Mouse (Mus musculus): Measurements from ENCODE around the gene Gm11555. TPM values are rescaled to one million over a fixed set of nuclear protein-coding genes. Genes with fewer than 3 reads are reported as not detected.
"Not testable (repeated sequence)": the region's sequence is repeated elsewhere in the genome, so short reads cannot be mapped to it uniquely, and the experiment has no call there.

Gene Gm11555
- polyA plus RNA-seq, 1 experiment from 2014 or later: not detected

DNA sequence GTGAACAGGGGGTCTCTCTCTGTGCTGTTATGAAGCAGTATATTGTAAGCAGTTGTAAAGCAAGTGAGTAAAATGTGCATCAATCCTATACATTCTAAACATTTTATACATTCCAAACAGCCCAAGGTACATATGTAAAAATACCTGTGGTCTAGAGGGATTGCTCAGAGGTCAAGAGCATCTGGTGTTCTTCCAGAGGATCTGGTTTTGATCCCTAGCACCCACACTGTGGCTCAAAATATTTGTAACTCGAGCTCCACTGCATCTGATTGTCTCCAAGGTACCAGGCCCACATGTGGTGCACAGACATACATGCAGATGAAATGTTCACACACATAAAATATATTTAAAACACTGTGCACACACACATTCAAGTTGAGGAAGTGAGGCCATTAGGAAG is 9.1 kb downstream of the Gm11555 start:
- peaks cover 2% of the 10 kb centered on the region; the same call in 1 of the 2 replicates for H3K4me1 ChIP-seq (replicated peaks)
- H3K9ac ChIP-seq (replicated peaks): no peak overlapping the region
- 15% methylated on average over 1 of the region's 1 CpGs for WGBS
- H3K27ac ChIP-seq: no peak overlapping the region
- no peaks in the 10 kb centered on the region for H3K36me3 ChIP-seq
- H3K9me3 ChIP-seq: no peaks in the 10 kb centered on the region
- ATAC-seq (ENCODE audit: insufficient number of reproducible peaks, insufficient read depth, low FRiP score, low TSS enrichment, low read depth): no peak
- H3K4me2 ChIP-seq: no peak overlapping the region
- H3K4me3 ChIP-seq (replicated peaks): no peak overlapping the region
- peaks cover 3% of the 10 kb centered on the region for H3K27me3 ChIP-seq

DNA sequence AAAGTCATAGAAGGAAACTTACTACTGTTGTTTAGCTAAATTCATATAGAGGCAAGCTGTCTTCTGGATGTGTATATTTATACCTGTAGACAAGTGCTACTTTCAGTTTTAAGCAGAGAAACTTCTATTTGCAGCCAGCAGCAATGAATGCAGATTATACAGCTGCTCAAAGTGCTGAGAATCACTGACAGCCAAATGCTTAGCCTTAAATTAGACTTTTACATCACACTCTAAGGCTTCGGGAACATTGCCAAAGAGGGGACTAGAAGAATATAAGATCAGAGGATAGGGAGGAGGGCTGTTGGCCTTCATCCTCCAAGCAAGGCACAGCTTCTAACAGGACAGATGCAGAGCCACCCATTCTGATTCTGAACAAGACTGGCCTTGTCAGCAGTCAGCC is 12.9 kb downstream of the Gm11555 start:
- no peak for ATAC-seq (ENCODE audit: insufficient number of reproducible peaks, insufficient read depth, low FRiP score, low TSS enrichment, low read depth)
- no peak overlapping the region for H3K4me2 ChIP-seq
- WGBS: 68% methylated on average over 1 of the region's 1 CpGs

DNA sequence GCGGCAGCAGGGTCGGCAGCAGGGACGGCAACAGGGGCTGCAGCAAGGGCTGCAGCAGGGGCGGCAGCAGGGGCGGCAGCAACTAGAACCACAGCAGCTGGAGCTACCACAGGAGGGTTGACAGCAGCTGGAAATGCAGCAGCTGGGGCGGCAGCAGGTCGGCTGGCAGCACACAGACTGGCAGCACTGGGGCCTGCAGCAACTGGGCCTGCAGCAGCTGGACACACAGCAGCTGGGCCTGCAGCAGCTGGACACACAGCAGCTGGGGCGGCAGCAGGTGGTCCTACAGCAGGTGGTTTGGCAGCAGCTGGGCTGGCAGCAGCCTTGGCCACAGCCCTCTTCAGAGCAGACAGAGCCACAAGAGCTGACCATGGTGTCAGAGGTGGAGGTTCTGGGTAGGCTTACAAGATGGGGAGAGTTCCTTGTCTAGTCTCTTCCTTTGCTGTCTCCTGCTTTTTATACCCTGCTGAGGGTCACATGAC is 15.3 kb downstream of the Gm11555 start, which contains the start of gene Krtap4-2:
TSS of gene Krtap4-2 (minus strand) at position 432 of the 482 bp plus-strand sequence.
- no peak within 1 kb of the TSS for H3K27ac ChIP-seq
- 39% methylated on average over 8 of the region's 8 CpGs for WGBS

More for the DNA sequence above, 12.9 kb downstream of the Gm11555 start:
- H3K9ac ChIP-seq (replicated peaks): no peak overlapping the region
- no peak overlapping the region for H3K27ac ChIP-seq
- peaks cover 2% of the 10 kb centered on the region; the same call in 1 of the 2 replicates for H3K4me1 ChIP-seq (replicated peaks)
- H3K36me3 ChIP-seq: no peaks in the 10 kb centered on the region
- H3K27me3 ChIP-seq: peaks cover 7% of the 10 kb centered on the region; the same call in 1 of the 2 replicates
- H3K9me3 ChIP-seq: no peaks in the 10 kb centered on the region
- H3K4me3 ChIP-seq (replicated peaks): no peak overlapping the region

DNA sequence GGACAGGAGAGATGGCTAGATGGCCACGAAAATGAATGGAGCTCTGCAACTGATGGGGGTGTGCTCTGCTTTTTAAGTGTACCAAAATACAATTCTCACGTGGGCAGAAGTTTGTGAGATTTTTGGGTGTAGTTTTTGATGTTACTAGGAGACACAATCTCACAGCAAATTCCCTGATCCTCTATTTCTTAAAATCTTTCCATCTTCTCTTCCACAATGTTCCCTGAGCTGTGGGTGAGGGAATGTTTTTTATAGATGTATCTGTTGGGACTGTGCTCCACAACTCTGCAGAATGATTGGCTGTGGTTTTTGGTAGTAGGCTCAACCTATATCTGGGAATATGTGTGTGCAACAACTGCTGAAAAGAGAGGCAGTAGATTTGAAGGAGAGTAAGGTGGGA is 16.7 kb downstream of the Gm11555 start:
- ATAC-seq (ENCODE audit: insufficient number of reproducible peaks, insufficient read depth, low FRiP score, low TSS enrichment, low read depth): no peak
- H3K4me1 ChIP-seq (replicated peaks): no peaks in the 10 kb centered on the region
- no peak overlapping the region for H3K4me3 ChIP-seq (replicated peaks)
- peaks cover 7% of the 10 kb centered on the region; the same call in 1 of the 2 replicates for H3K27me3 ChIP-seq
- H3K4me2 ChIP-seq: no peak overlapping the region
- H3K27ac ChIP-seq: no peak overlapping the region
- no peak overlapping the region for H3K9ac ChIP-seq (replicated peaks)
- 63% methylated on average over 2 of the region's 2 CpGs for WGBS
- no peaks in the 10 kb centered on the region for H3K9me3 ChIP-seq
- H3K36me3 ChIP-seq: no peaks in the 10 kb centered on the region

More for the DNA sequence above, 15.3 kb downstream of the Gm11555 start, which contains the start of gene Krtap4-2:
- ATAC-seq (ENCODE audit: insufficient number of reproducible peaks, insufficient read depth, low FRiP score, low TSS enrichment, low read depth): no peak
- Histone ChIP-seq H3K4me1 (replicated peaks) (no peaks in the 10 kb centered on the region), H3K36me3 (no peaks in the 10 kb centered on the region), H3K27me3 (peaks cover 7% of the 10 kb centered on the region; the same call in 1 of the 2 replicates), H3K4me3 (replicated peaks) (no peak within 1 kb of the TSS), H3K9ac (replicated peaks) (no peak within 1 kb of the TSS), H3K4me2 (no peak within 1 kb of the TSS), H3K9me3 (no peaks in the 10 kb centered on the region)

DNA sequence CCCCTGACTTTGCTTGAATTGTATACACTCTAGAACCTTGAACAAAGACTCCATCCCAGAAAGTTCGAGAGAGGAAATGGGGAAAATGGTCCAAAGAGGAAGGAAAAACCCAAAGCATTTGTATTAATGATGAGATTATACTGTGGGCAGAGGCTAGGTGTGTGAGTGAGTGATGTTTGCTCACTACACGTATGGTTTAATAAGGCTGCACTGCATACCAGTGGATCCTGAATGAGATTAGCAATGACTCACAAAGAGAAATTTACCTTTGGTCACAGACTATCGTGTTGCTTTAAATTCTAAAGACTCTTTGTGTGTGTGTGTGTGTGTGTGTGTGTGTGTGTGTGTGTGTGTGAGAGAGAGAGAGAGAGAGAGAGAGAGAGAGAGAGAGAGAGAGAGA is 19.1 kb downstream of the Gm11555 start:
- no peak overlapping the region for H3K9ac ChIP-seq (replicated peaks)
- ATAC-seq (ENCODE audit: insufficient number of reproducible peaks, insufficient read depth, low FRiP score, low TSS enrichment, low read depth): no peak
- 75% methylated on average over 3 of the region's 3 CpGs for WGBS
- H3K4me1 ChIP-seq (replicated peaks): no peaks in the 10 kb centered on the region
- H3K4me3 ChIP-seq (replicated peaks): no peak overlapping the region
- no peaks in the 10 kb centered on the region for H3K9me3 ChIP-seq
- no peak overlapping the region for H3K4me2 ChIP-seq
- H3K27me3 ChIP-seq: 0 out of 2 replicates have a peak, but pooled peaks cover 7% of the 10 kb centered on the region
- H3K36me3 ChIP-seq: no peaks in the 10 kb centered on the region
- no peak overlapping the region for H3K27ac ChIP-seq

DNA sequence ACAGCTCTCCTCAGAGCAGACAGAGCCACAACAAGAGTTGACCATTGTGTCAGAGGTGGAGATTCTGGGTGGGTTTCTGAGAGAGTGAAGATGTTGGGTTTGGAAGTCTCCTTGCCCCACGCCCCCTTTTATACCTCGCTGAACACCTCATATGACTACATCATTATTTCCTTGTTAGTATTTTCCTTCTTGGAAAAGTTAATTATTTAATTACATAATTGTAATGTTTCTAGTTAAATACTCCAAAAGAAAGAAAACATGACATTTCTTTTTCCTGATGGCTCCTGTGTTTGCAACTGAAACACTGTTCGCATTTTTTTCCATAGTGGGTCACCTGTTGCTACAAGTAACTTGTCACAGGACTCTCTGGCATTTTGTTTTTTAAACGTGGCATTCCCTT is 21.9 kb downstream of the Gm11555 start, which contains the start of gene Krtap4-1:
TSS of gene Krtap4-1 (minus strand) at position 101 of the 400 bp plus-strand sequence.
- Histone ChIP-seq H3K36me3 (no peaks in the 10 kb centered on the region), H3K27ac (no peak within 1 kb of the TSS), H3K4me3 (replicated peaks) (no peak within 1 kb of the TSS), H3K27me3 (no peaks in the 10 kb centered on the region), H3K4me1 (replicated peaks) (no peaks in the 10 kb centered on the region), H3K4me2 (no peak within 1 kb of the TSS), H3K9me3 (no peaks in the 10 kb centered on the region), H3K9ac (replicated peaks) (no peak within 1 kb of the TSS)
- WGBS: 82% methylated on average over 4 of the region's 4 CpGs
- no peak for ATAC-seq (ENCODE audit: insufficient number of reproducible peaks, insufficient read depth, low FRiP score, low TSS enrichment, low read depth)

DNA sequence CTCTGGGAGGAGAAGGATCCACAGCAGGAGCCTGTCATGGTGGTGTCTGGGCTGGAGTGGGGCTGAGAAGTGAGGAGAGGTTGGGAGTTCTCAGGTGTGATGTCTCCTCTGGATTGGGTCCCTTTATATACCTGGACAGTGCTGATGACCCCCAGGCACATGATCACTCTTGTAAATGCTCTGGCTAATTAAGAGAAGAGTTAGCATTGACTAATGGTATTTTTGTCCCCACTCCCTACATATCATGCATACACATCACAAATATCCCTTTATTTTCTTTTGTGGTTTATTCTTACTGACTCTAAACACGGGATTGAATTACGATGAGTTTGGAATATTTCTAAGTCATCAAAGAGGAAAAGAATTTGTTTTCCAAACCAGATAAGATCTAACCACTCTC is 29.7 kb downstream of the Gm11555 start, which contains the start of gene Gm11562:
TSS of gene Gm11562 (minus strand) at position 101 of the 400 bp plus-strand sequence.
- H3K9me3 ChIP-seq: no peaks in the 10 kb centered on the region
- no peaks in the 10 kb centered on the region for H3K4me1 ChIP-seq (replicated peaks)
- no peak within 1 kb of the TSS for H3K4me3 ChIP-seq (replicated peaks)
- H3K4me2 ChIP-seq: no peak within 1 kb of the TSS
- no peak for ATAC-seq (ENCODE audit: insufficient number of reproducible peaks, insufficient read depth, low FRiP score, low TSS enrichment, low read depth)
- no peaks in the 10 kb centered on the region for H3K27me3 ChIP-seq
- H3K27ac ChIP-seq: no peak within 1 kb of the TSS
- no peak within 1 kb of the TSS for H3K9ac ChIP-seq (replicated peaks)
- WGBS: 87% methylated on average over 2 of the region's 2 CpGs
- no peaks in the 10 kb centered on the region for H3K36me3 ChIP-seq

DNA sequence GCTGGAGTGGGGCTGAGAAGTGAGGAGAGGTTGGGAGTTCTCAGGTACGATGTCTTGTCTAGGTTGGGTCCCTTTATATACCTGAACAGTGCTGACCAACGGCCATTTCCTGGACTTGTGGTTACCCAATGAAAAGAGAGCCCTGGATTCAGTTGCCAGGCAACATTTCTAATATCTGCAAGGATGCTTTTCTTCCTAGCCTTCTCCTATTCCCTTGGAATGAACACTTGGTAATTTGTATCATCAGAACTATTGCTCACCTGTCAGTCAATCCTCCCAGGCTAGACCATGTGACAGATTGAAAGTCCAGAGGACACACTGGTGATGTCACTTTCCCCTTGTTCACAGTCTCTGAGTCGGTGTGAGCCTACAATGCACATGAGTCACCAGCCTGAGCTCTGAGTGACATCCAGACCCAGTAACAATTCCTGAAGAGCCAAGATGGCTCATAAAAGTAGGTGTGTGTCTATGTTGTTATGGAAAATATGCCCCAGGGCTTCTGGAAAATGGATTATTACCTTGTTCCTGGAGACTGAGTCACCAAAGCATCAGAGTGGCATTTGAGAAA is 35.2 kb downstream of the Gm11555 start, which contains the start of gene Krtap2-4:
TSS of gene Krtap2-4 (minus strand) at position 51 of the 568 bp plus-strand sequence.
- ATAC-seq (ENCODE audit: insufficient number of reproducible peaks, insufficient read depth, low FRiP score, low TSS enrichment, low read depth): no peak
- Histone ChIP-seq H3K27ac (no peak within 1 kb of the TSS), H3K4me1 (replicated peaks) (no peaks in the 10 kb centered on the region), H3K4me2 (no peak within 1 kb of the TSS), H3K27me3 (no peaks in the 10 kb centered on the region), H3K36me3 (no peaks in the 10 kb centered on the region), H3K4me3 (replicated peaks) (no peak within 1 kb of the TSS), H3K9ac (replicated peaks) (no peak within 1 kb of the TSS), H3K9me3 (no peaks in the 10 kb centered on the region)
- WGBS: 63% methylated on average over 3 of the region's 3 CpGs

DNA sequence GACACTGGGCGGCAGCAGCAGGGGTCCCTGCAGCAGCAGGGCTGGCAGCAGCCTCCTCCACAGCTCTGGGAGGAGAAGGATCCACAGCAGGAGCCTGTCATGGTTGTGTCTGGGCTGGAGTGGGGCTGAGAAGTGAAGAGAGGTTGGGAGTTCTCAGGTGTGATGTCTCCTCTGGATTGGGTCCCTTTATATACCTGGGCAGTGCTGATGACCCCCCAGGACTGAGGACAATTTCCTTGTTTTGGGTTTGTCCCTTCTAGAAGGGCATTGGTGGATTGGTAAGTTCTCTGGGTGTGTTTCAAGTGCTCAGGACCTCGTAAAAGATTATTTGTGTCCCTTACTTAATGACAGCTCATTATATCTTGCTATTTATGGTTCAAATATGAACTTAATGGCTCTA is 39.9 kb downstream of the Gm11555 start, which contains the start of gene Gm11937:
TSS of gene Gm11937 (minus strand) at position 101 of the 400 bp plus-strand sequence.
- 47% methylated on average over 1 of the region's 2 CpGs for WGBS
- not testable (repeated sequence) for H3K4me1 ChIP-seq (replicated peaks); H3K4me2 ChIP-seq; H3K9me3 ChIP-seq; H3K4me3 ChIP-seq (replicated peaks); H3K27ac ChIP-seq; H3K27me3 ChIP-seq; H3K9ac ChIP-seq (replicated peaks); H3K36me3 ChIP-seq; ATAC-seq (ENCODE audit: insufficient number of reproducible peaks, insufficient read depth, low FRiP score, low TSS enrichment, low read depth)

DNA sequence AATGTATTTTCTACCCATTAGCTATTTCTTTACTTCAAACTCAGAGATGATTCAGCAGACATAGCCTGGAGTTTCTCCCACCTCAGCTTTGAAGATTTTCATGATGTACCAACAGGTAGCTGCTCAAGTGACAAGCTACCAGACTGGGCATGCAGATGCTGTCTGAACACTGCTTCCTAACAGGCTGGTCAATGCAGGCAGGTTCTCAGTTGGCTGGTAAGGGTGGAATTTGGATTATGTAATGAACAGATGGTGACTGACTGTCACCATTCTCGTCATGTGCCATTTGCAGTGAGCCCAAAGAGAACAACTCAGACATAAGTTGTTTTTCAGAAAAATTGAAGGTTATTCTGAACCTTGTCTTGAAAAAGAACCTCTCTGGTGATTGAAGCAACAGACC is 40.9 kb downstream of the Gm11555 start:
- H3K9me3 ChIP-seq: no peaks in the 10 kb centered on the region
- no peak overlapping the region for H3K4me3 ChIP-seq (replicated peaks)
- no peak overlapping the region for H3K27ac ChIP-seq
- 73% methylated on average over 1 of the region's 1 CpGs for WGBS
- H3K4me2 ChIP-seq: no peak overlapping the region
- H3K36me3 ChIP-seq: no peaks in the 10 kb centered on the region
- no peaks in the 10 kb centered on the region for H3K4me1 ChIP-seq (replicated peaks)
- H3K27me3 ChIP-seq: no peaks in the 10 kb centered on the region
- H3K9ac ChIP-seq (replicated peaks): no peak overlapping the region
- no peak for ATAC-seq (ENCODE audit: insufficient number of reproducible peaks, insufficient read depth, low FRiP score, low TSS enrichment, low read depth)

DNA sequence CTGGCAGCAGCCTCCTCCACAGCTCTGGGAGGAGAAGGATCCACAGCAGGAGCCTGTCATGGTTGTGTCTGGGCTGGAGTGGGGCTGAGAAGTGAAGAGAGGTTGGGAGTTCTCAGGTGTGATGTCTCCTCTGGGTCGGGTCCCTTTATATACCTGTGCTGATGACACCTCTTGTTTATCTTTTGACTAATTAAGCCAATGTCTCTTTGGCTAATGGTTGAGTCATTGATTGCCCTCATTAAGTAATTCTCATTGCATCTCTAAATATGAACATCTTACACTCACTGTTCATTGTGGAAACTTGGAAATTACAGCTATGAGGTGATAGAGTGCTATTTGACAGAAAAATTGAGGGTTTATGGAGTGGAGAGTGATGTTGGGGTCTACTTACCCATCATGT is 46.8 kb downstream of the Gm11555 start, which contains the start of gene Gm11938:
TSS of gene Gm11938 (minus strand) at position 101 of the 400 bp plus-strand sequence.
- H3K27ac ChIP-seq; H3K27me3 ChIP-seq; H3K4me1 ChIP-seq (replicated peaks); H3K9ac ChIP-seq (replicated peaks); H3K9me3 ChIP-seq; H3K36me3 ChIP-seq; H3K4me2 ChIP-seq; H3K4me3 ChIP-seq (replicated peaks); ATAC-seq (ENCODE audit: insufficient number of reproducible peaks, insufficient read depth, low FRiP score, low TSS enrichment, low read depth): not testable (repeated sequence)
- 46% methylated on average over 1 of the region's 1 CpGs for WGBS

All from limb, embryonic 12.5 days (tissue).